Mouse (Mus musculus) ovary, postnatal 14 days (tissue): ENCODE results near the gene Mapk12.

ENCODE experiments used
- DNase-seq: peaks from one replicate; pipeline ENCODE4 v3.0.0; 2022; ENCODE audit warnings: low spot score

Gene Mapk12

GRCm38 (mm10) chr15:89170102-89170501 lies 29.6 kb upstream of the Mapk12 start:
- DNase-seq: no peak

- DNase-seq: peak; percentile 58
Observed at GRCm38 (mm10) chr15:89169431-89169830, 28.9 kb upstream of the Mapk12 start.

GRCm38 (mm10) chr15:89168922-89169321 lies 28.4 kb upstream of the Mapk12 start:
- DNase-seq: no peak

GRCm38 (mm10) chr15:89165478-89165877 lies 25.0 kb upstream of the Mapk12 start:
- no peak for DNase-seq

GRCm38 (mm10) chr15:89161397-89161796 lies 20.9 kb upstream of the Mapk12 start:
- DNase-seq: no peak

GRCm38 (mm10) chr15:89158516-89158915 lies 18.0 kb upstream of the Mapk12 start:
- no peak for DNase-seq

- DNase-seq: no peak
Observed at GRCm38 (mm10) chr15:89157954-89158353, 17.5 kb upstream of the Mapk12 start.

- no peak for DNase-seq
Observed at GRCm38 (mm10) chr15:89152312-89152711, 11.8 kb upstream of the Mapk12 start.

GRCm38 (mm10) chr15:89150041-89150390 lies 9.5 kb upstream of the Mapk12 start:
- no peak for DNase-seq

GRCm38 (mm10) chr15:89149271-89150040 lies 9.0 kb upstream of the Mapk12 start, which contains the start of gene Mapk11:
Gene Mapk11, minus strand, starts transcription at chr15:89149628.
- no peak for DNase-seq

GRCm38 (mm10) chr15:89148496-89149270 lies 8.2 kb upstream of the Mapk12 start:
- no peak for DNase-seq

GRCm38 (mm10) chr15:89147895-89148294 lies 7.4 kb upstream of the Mapk12 start:
- DNase-seq: no peak

- no peak for DNase-seq
Observed at GRCm38 (mm10) chr15:89147456-89147855, 7.0 kb upstream of the Mapk12 start.

- no peak for DNase-seq
Observed at GRCm38 (mm10) chr15:89147024-89147423, 6.5 kb upstream of the Mapk12 start.

- no peak for DNase-seq
Observed at GRCm38 (mm10) chr15:89146537-89146936, 6.0 kb upstream of the Mapk12 start.

- no peak for DNase-seq
Observed at GRCm38 (mm10) chr15:89145813-89146350, 5.4 kb upstream of the Mapk12 start.

GRCm38 (mm10) chr15:89144965-89145364 lies 4.5 kb upstream of the Mapk12 start:
- DNase-seq: no peak

- DNase-seq: no peak
Observed at GRCm38 (mm10) chr15:89143134-89143533, 2.6 kb upstream of the Mapk12 start.

GRCm38 (mm10) chr15:89141905-89142304 lies 1.4 kb upstream of the Mapk12 start:
- no peak for DNase-seq

GRCm38 (mm10) chr15:89141443-89141842 lies 940 bp upstream of the Mapk12 start:
- no peak for DNase-seq

GRCm38 (mm10) chr15:89140048-89140658 lies 350 bp downstream of the Mapk12 start:
- DNase-seq: no peak

GRCm38 (mm10) chr15:89138531-89138930 lies 2.0 kb downstream of the Mapk12 start:
- no peak for DNase-seq

- DNase-seq: no peak
Observed at GRCm38 (mm10) chr15:89138046-89138405, 2.5 kb downstream of the Mapk12 start.
